Mouse (Mus musculus) neural tube, embryonic 15.5 days (tissue): ENCODE measurements around the gene Rab6b. TPM values are rescaled to one million over a fixed set of nuclear protein-coding genes. Genes with fewer than 3 reads are reported as not detected.
A peak's percentile ranks its signal among the peaks of the same experiment; 100 is the strongest.

ENCODE experiments used
- ATAC-seq: fragments of 200-750 bp; cut with Nextera tagmentation; 2 replicates; pipeline ENCODE4 v1.8.0; 2017; ENCODE audit warnings: mild to moderate bottlenecking, moderate TSS enrichment, moderate library complexity; ENCODE audit not compliant: low FRiP score
- H3K27ac ChIP-seq: fragments of 300-500 bp; sonication (generic); replicated peaks from 2 replicates; pipeline ENCODE4 v1.5.1; 2015; ENCODE audit warnings: mild to moderate bottlenecking, inconsistent platforms
- H3K27me3 ChIP-seq: fragments of 300-500 bp; sonication (generic); replicated peaks from 2 replicates; pipeline ENCODE4 v1.6.1; 2015; ENCODE audit warnings: inconsistent platforms
- H3K36me3 ChIP-seq: fragments of 300-500 bp; sonication (generic); 2 replicates; pipeline ENCODE4 v1.6.1; 2015; ENCODE audit warnings: inconsistent platforms
- H3K4me1 ChIP-seq: fragments of 300-500 bp; sonication (generic); 2 replicates; pipeline ENCODE4 v1.6.1; 2015; ENCODE audit warnings: inconsistent platforms
- H3K4me2 ChIP-seq: fragments of 300-500 bp; sonication (generic); 2 replicates; pipeline ENCODE4 v1.6.1; 2015; ENCODE audit warnings: inconsistent platforms, mild to moderate bottlenecking, moderate library complexity
- H3K4me3 ChIP-seq: fragments of 300-500 bp; sonication (generic); replicated peaks from 2 replicates; pipeline ENCODE4 v1.5.1; 2015; ENCODE audit warnings: mild to moderate bottlenecking, inconsistent platforms
- H3K9ac ChIP-seq: fragments of 300-500 bp; sonication (generic); replicated peaks from 2 replicates; pipeline ENCODE4 v1.6.1; 2015; ENCODE audit warnings: mild to moderate bottlenecking, inconsistent platforms
- H3K9me3 ChIP-seq: fragments of 300-500 bp; sonication (generic); replicated peaks from 2 replicates; pipeline ENCODE4 v1.6.1; 2016; ENCODE audit warnings: inconsistent platforms
- WGBS: fragments of 180-500 bp; shearing (Covaris S2); methylation state at CpG from one replicate; pipeline ENCODE4 v1.1.7; 2015; ENCODE audit warnings: mixed read lengths; 5-methylcytosine and 5-hydroxymethylcytosine counted together
- polyA plus RNA-seq: library from polyadenylated mRNA; unstranded; fragments of >200 nt; fragmentation: Nextera tagmentation; extraction: Ambion mirVana; gene quantifications from 2 replicates; pipeline ENCODE4 v1.2.1, GENCODE M21; 2015

Rab6b gene
- polyA plus RNA-seq, 1 experiment from 2014 or later = 117 TPM

DNA sequence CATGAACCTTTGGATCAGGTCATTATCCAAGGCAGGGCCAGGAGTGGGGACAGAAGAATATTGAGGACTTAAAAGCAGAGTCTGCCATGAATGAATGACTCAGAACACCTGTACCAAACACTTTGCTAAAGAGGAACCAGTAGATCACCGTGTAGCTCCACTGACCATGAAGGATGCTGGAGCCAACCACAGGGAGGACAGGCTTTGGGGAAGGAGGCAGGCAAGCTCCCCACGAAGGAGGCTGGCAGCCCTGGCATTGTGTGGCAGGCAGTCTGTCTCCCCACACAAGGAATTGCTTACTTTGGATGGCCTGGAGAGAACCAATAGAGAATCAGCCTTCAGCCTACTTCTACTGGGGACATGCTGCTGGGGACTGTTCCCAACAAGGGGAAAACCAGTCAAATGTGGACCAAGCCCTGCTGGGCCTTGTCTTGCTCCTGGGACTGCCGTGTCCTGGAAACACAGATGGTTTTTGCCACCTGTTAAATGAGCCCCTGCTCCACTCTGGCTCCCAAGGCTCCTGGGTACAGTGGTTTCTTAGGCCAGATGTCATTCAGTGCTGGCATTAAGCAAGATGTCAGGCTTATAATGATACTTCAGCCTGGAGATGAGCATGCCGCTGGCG, 7.2 kb downstream of the Rab6b start:
- H3K27ac ChIP-seq = no peak overlapping the region
- H3K27me3 ChIP-seq = no peaks in the 10 kb centered on the region
- H3K9ac ChIP-seq = no peak overlapping the region
- H3K9me3 ChIP-seq = no peaks in the 10 kb centered on the region
- 74% methylated on average over 5 of the region's 5 CpGs for WGBS
- H3K4me1 ChIP-seq = peaks cover 61% of the 10 kb centered on the region
- H3K36me3 ChIP-seq = 0 out of 2 replicates have a peak, but pooled peaks cover 5% of the 10 kb centered on the region
- H3K4me3 ChIP-seq = no peak overlapping the region
- no peak overlapping the region for H3K4me2 ChIP-seq
- ATAC-seq = no peak

DNA sequence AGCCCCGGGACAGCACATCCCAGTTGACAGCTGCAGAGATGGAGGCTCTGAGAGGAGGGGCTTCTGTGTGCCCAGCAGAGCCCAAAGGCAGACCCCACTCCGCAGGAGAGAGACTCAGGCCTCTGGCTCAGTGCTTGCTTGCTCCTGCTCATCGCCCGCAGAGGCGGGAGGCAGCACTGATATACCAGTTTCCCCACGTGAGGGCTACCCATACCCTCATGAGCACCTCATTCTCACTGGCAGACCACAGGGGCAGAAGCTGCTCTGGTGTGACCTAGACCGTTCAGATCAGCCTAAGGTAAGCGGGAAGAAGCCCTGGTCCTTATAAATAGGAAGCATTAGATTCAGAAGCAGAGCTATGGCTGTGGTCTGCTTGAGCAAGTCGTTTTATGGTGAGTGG, 8.2 kb downstream of the Rab6b start:
- ATAC-seq = no peak

DNA sequence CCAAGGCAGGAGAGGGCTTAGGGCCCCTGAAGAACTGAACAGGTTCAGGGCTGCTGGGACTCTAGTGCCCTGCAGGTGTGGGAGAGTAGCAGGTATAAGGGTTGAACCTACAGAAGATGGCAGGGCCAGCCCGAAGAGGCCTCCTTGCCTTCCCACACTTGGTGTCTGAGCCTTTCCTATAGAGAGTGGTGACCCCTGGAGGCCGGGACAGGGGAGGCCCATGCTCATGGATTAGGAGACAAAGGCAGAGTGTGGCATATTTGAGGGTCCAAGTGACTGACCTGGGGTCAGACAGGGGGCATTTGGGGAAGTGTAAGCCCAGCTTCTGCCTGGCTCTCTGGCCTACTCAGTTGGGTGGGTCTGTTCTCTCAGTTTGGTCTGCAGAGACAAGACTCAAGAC, 8.6 kb downstream of the Rab6b start:
- Histone ChIP-seq H3K27me3 (no peaks in the 10 kb centered on the region), H3K4me1 (peaks cover 46% of the 10 kb centered on the region), H3K9me3 (no peaks in the 10 kb centered on the region), H3K4me2 (no peak overlapping the region), H3K27ac (no peak overlapping the region; the same call in 1 of the 2 replicates), H3K4me3 (no peak overlapping the region), H3K36me3 (0 out of 2 replicates have a peak, but pooled peaks cover 5% of the 10 kb centered on the region), H3K9ac (no peak overlapping the region)
- 53% methylated on average over 2 of the region's 2 CpGs for WGBS
- ATAC-seq = peak; percentile 12; the same call in 1 of the 2 replicates

More for the DNA sequence above, 8.2 kb downstream of the Rab6b start:
- H3K9me3 ChIP-seq = no peaks in the 10 kb centered on the region
- no peak overlapping the region for H3K4me3 ChIP-seq
- H3K4me1 ChIP-seq = peaks cover 51% of the 10 kb centered on the region
- WGBS = 84% methylated on average over 9 of the region's 9 CpGs
- no peak overlapping the region; the same call in 1 of the 2 replicates for H3K27ac ChIP-seq
- H3K36me3 ChIP-seq = 0 out of 2 replicates have a peak, but pooled peaks cover 5% of the 10 kb centered on the region
- no peak overlapping the region for H3K9ac ChIP-seq
- H3K27me3 ChIP-seq = no peaks in the 10 kb centered on the region
- H3K4me2 ChIP-seq = no peak overlapping the region

DNA sequence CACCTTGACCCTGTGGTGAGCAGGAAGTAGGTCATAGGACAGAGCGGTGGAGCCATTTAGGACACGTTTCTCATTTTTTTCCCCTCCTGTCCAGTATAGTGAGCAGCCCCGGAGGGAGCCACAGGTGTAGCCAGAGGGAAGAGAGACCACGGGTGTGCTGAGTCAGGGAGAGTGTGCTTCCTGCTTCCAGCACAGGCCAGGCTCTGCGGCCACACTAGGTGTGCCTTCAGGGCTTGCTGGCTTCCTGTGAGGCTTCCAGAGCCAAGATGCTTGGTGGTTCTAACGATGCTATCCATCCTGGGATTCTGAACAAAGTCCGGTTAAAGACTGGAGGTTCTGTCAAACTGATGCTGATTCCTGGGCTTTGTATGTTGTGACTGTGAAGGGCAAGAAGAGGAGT, 10.0 kb downstream of the Rab6b start:
- Histone ChIP-seq H3K27me3 (no peaks in the 10 kb centered on the region), H3K9me3 (no peaks in the 10 kb centered on the region), H3K36me3 (0 out of 2 replicates have a peak, but pooled peaks cover 3% of the 10 kb centered on the region), H3K4me3 (no peak overlapping the region), H3K27ac (no peak overlapping the region), H3K9ac (no peak overlapping the region), H3K4me1 (peaks cover 42% of the 10 kb centered on the region), H3K4me2 (no peak overlapping the region)
- no peak for ATAC-seq
- 87% methylated on average over 7 of the region's 7 CpGs for WGBS

DNA sequence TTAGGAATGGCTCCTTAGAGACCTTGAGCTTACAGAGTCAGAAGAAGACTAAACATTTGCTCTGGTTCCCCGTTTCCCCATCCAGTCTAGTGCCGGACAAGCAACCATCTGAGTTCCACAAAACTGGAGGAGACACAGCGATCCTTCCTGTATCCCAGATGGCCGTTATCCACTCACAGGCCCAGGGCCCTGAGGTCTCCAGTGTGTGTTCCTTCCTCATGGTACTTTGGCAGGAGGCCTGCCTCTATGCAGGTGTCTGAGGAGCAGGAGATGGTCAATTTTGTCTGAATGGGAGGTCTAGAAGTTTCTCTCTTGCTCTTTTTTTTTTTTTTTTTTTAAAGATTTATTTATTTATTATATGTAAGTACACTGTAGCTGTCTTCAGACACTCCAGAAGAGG, 13.2 kb downstream of the Rab6b start:
- no peak overlapping the region for H3K27ac ChIP-seq
- 91% methylated on average over 4 of the region's 4 CpGs for WGBS
- H3K9me3 ChIP-seq = no peaks in the 10 kb centered on the region
- H3K4me1 ChIP-seq = peaks cover 14% of the 10 kb centered on the region
- no peak overlapping the region for H3K4me3 ChIP-seq
- no peak overlapping the region for H3K9ac ChIP-seq
- H3K27me3 ChIP-seq = no peaks in the 10 kb centered on the region
- H3K36me3 ChIP-seq = peaks cover 5% of the 10 kb centered on the region; the same call in 1 of the 2 replicates
- H3K4me2 ChIP-seq = no peak overlapping the region
- ATAC-seq = no peak

DNA sequence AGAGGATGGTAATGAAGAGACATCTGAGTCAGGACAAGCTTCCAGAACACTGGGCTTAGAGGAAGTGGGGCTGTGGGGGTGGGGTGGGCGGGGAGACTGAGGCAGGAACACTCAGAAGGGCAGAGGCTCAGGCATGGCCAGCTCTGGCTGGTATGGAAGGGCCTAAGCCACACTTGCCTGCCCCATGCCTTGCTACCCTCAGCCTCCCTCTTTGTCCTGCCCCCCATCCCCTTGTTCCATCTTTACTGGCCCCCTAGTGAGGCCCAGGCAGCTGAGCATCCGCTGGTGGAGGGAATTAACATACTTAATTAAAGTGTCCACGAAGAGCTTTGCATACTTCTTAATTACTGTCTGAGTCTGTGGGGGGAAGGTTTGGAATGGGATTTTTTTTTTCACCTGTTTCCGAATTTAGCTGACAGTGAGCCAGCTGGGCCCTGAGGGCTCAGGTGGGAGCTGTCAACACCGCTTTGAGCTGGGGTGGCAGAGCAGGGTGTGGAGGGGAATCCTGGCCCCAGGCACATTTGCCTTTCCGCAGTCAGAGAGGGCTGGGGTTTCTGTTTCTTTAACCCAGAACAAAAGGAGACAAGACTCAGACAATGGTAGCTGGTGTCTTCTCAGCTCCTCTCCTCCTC, 22.0 kb downstream of the Rab6b start:
- no peaks in the 10 kb centered on the region for H3K27me3 ChIP-seq
- H3K4me1 ChIP-seq = peaks cover 57% of the 10 kb centered on the region
- H3K9ac ChIP-seq = peak overlapping the region; percentile 11; the same call in 1 of the 2 replicates
- H3K27ac ChIP-seq = peak overlapping the region; percentile 52
- H3K9me3 ChIP-seq = no peaks in the 10 kb centered on the region
- peaks cover 5% of the 10 kb centered on the region; the same call in 1 of the 2 replicates for H3K36me3 ChIP-seq
- WGBS = 18% methylated on average over 6 of the region's 6 CpGs
- H3K4me3 ChIP-seq = no peak overlapping the region
- no peak overlapping the region for H3K4me2 ChIP-seq
- no peak for ATAC-seq

DNA sequence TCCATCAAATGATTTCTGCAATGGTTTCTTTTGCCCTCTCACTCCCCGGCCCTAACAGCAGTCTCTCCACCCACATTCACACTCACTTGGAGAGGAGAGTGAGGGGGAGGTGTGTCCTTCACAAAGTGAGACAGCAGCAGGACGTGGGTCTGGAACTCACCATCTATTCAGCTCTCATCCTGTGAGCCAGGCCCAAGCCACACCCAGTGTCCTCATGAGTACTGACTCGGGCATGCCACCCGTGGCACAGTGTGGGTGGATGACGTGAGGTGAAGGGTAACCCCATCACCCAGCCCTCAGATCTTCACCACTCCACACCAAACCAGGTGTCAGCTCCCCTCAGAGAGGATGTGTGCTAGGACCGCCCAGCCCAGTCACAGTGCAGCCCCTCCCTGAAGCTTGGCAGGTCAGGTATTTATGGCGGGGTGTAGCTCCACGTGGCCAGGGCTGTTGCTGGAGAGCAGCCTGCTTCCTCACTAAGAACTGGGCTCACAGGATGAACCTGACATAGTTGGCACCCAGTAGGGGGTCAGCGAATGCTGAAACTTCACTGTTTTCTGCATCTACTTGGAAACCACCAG, 23.0 kb downstream of the Rab6b start:
- WGBS = 42% methylated on average over 9 of the region's 9 CpGs
- Histone ChIP-seq H3K9me3 (no peaks in the 10 kb centered on the region), H3K27me3 (no peaks in the 10 kb centered on the region), H3K4me2 (no peak overlapping the region), H3K36me3 (0 out of 2 replicates have a peak, but pooled peaks cover 2% of the 10 kb centered on the region), H3K4me1 (peaks cover 61% of the 10 kb centered on the region), H3K27ac (no peak overlapping the region), H3K9ac (no peak overlapping the region), H3K4me3 (no peak overlapping the region)
- no peak for ATAC-seq

DNA sequence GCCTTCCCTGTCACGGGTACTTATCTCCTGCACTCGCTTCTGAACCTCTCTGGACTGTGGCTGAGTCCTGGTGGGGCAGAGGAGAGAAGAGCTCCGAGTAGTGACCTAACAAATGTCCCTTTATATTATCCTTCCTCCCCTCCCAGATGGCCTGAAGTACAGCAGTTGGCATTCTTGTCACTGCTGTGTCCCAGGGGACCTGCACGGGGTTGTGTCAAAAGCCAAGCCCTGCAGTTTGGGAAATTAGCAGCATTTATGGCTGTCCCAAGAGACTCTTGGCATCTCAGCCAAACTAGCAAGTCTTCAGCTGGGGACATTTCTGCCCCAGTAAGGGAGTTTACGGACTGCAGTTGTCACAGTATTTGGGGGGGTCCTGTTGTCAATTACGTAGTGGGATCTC, 27.9 kb downstream of the Rab6b start:
- Histone ChIP-seq H3K27ac (no peak overlapping the region), H3K9ac (no peak overlapping the region), H3K36me3 (peaks cover 17% of the 10 kb centered on the region; the same call in 1 of the 2 replicates), H3K4me2 (no peak overlapping the region), H3K27me3 (no peaks in the 10 kb centered on the region), H3K4me1 (peaks cover 40% of the 10 kb centered on the region), H3K9me3 (no peaks in the 10 kb centered on the region), H3K4me3 (no peak overlapping the region)
- WGBS = 44% methylated on average over 6 of the region's 6 CpGs
- no peak for ATAC-seq

DNA sequence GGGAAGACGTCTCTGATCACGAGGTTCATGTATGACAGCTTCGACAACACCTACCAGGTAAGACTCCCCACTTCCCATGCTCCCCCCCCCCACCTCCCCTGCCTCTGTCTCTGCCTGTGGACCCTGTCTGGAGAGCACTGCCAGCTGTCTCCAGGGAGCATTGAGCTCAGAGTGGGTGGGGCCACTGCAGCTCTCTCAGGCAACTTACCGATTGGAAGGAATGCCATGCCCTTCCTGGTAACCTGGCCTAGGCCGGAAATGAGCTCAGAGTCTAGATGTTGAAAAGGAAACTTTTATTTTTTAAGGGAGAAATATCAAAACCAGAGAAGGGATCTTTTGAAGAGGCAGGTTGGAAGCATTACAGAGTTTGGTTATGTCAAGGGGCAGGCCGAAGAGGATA, 28.8 kb downstream of the Rab6b start:
- no peak for ATAC-seq
- no peak overlapping the region for H3K27ac ChIP-seq
- 88% methylated on average over 6 of the region's 6 CpGs for WGBS
- peaks cover 17% of the 10 kb centered on the region; the same call in 1 of the 2 replicates for H3K36me3 ChIP-seq
- no peak overlapping the region for H3K9ac ChIP-seq
- H3K4me2 ChIP-seq = no peak overlapping the region
- no peaks in the 10 kb centered on the region for H3K9me3 ChIP-seq
- H3K4me3 ChIP-seq = no peak overlapping the region
- H3K4me1 ChIP-seq = peaks cover 43% of the 10 kb centered on the region
- H3K27me3 ChIP-seq = no peaks in the 10 kb centered on the region

DNA sequence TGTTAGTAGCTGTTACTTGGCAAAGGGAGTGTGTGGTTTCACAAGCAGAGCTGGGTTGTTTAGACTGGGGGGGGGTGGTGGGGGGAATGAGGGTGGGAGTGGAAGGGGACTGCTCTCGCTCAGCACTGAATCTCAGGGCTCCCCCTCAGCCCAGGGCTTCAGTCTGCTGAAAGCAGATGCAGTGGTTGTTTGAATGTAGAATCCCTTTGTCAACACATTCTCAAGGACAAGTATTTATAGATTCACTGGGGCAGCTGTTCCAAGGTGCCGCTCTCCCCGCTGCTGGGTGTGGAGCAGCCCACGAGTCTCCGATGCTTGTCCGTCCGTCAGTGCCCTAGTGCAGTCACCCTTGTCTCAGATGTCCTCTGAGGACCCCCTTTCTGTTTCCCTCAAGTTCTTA, 29.7 kb downstream of the Rab6b start:
- no peak overlapping the region for H3K4me3 ChIP-seq
- peaks cover 17% of the 10 kb centered on the region; the same call in 1 of the 2 replicates for H3K36me3 ChIP-seq
- WGBS = 88% methylated on average over 7 of the region's 7 CpGs
- H3K4me2 ChIP-seq = no peak overlapping the region
- no peak overlapping the region for H3K27ac ChIP-seq
- no peaks in the 10 kb centered on the region for H3K9me3 ChIP-seq
- H3K27me3 ChIP-seq = no peaks in the 10 kb centered on the region
- H3K9ac ChIP-seq = no peak overlapping the region
- peaks cover 46% of the 10 kb centered on the region for H3K4me1 ChIP-seq
- no peak for ATAC-seq

DNA sequence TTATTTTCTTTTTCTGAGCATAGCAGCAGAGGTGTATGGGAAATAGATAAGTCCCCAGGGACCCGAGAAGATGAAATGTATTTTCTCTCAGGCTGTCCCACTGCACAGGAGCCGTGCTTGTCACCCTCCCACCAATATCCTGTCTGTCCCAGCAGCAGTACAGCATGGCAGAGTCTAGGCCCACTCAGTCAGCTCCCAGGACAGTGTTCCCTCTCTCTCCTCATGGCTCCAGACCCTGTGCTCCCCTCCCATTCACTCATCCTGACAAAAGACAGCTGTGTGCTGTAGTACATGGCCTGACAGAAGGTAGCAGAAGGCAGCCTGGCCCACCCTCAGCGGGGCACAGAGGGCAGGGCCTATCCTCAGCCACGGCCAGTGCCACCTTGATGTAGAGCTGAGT, 32.3 kb downstream of the Rab6b start:
- H3K27ac ChIP-seq = 0 out of 2 replicates have a peak overlapping the region, but pooled peaks have one; percentile 13
- H3K9me3 ChIP-seq = no peaks in the 10 kb centered on the region
- no peak for ATAC-seq
- H3K4me2 ChIP-seq = no peak overlapping the region
- H3K27me3 ChIP-seq = no peaks in the 10 kb centered on the region
- H3K36me3 ChIP-seq = peaks cover 17% of the 10 kb centered on the region; the same call in 1 of the 2 replicates
- H3K9ac ChIP-seq = no peak overlapping the region
- peaks cover 57% of the 10 kb centered on the region for H3K4me1 ChIP-seq
- H3K4me3 ChIP-seq = no peak overlapping the region
- 50% methylated on average over 4 of the region's 4 CpGs for WGBS

DNA sequence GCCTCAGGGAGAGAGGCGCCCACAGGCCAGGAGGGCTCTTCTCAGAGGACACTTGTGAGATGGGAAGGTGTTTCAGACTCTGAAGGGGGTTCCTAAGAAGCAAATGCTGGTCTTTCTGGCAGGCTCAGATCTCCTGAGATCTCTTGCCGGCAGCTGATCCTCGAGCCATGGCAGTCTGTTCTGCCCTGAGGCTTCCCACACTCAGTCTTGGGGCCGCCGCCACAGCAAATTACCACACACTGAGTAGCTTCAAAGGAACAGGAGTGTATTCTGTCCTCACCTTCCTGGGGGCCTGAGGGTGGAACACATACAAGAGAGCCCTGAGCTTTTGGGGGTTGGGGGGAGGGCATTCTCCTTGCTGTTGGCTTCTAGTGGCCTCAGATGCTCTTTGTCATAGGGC, 33.8 kb downstream of the Rab6b start:
- H3K9ac ChIP-seq = 0 out of 2 replicates have a peak overlapping the region, but pooled peaks have one; percentile 10
- no peaks in the 10 kb centered on the region for H3K9me3 ChIP-seq
- no peaks in the 10 kb centered on the region for H3K27me3 ChIP-seq
- no peak overlapping the region for H3K4me3 ChIP-seq
- ATAC-seq = no peak
- H3K4me1 ChIP-seq = peaks cover 54% of the 10 kb centered on the region
- H3K36me3 ChIP-seq = peaks cover 17% of the 10 kb centered on the region; the same call in 1 of the 2 replicates
- no peak overlapping the region for H3K4me2 ChIP-seq
- peak overlapping the region; percentile 75 for H3K27ac ChIP-seq
- WGBS = 37% methylated on average over 5 of the region's 5 CpGs
